Mouse (Mus musculus) brain, adult 2 months (tissue): ENCODE results near the gene Gm6902.
"Not testable (repeated sequence)": the region's sequence is repeated elsewhere in the genome, so short reads cannot be mapped to it uniquely, and the experiment has no call there.

Experiments
- DNase-seq: peaks from one replicate; pipeline ENCODE4 v3.0.0; 2011; ENCODE audit warnings: low read depth, low spot score

Gm6902 gene

GRCm38 (mm10) chr7:23278800-23279199 lies at the start of gene Gm6902:
Gene Gm6902 (minus strand): TSS chr7:23278900.
- DNase-seq, result not testable (repeated sequence)

- DNase-seq, result not testable (repeated sequence)
Observed at GRCm38 (mm10) chr7:23300892-23301291, 22.2 kb upstream of the Gm6902 start, which contains the start of gene Nlrp4e. Gene Nlrp4e (plus strand): TSS chr7:23301192.

- not testable (repeated sequence) for DNase-seq
Observed at GRCm38 (mm10) chr7:23251582-23251981, 27.1 kb downstream of the Gm6902 start, which contains the start of gene Vmn1r166. Gene Vmn1r166 (minus strand): TSS chr7:23251682.
